Mouse (Mus musculus): ENCODE results near the gene Fblim1.

DNA sequence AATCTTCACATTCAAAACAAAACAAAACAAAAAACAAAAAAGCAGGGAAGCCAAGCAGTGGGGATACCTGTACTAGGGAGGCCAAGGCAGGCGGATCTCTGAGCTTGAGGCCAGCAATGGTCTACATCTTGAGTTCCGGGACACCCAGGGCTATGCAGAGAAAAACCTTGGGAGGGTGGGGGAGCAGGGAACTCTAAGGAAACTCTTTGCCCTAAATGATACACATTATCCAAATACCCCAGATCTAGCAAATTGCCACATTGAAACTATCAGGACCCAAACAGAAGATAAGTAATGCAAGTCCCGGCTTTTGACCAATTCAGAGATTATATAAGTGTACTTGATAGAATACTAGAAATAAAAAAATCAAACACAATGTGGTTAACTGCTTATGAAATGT is 62.3 kb downstream of the Fblim1 start:
- TF ChIP-seq CTCF (IDR thresholded peaks at IDR 0.05; ENCODE audit: extremely low read depth, insufficient read depth, insufficient read length, insufficient replicate concordance): no peak
- TF ChIP-seq POLR2A (IDR thresholded peaks at IDR 0.05; ENCODE audit: low read depth, low read length): no peak

All from spleen, adult 2 months (tissue).